ENCODE assay signal across 8 mouse cellular contexts in genomic region chr9:100616947-100617346, GRCm38 (mm10). TPM values are rescaled to one million over a fixed set of nuclear protein-coding genes. Genes with fewer than 3 reads are reported as not detected.
DNase-seq lines count a peak whose midpoint lies in the region; ATAC-seq lines count a peak whose summit lies in the region.

No protein-coding gene starts in this region.

- H3K27ac ChIP-seq in intestine, embryonic 14.5 days (ENCODE audit: low read depth) = peak overlapping the region; percentile 7; the same call in 1 of the 2 replicates
- H3K27ac ChIP-seq in midbrain, embryonic 11.5 days (ENCODE audit: low read depth, low read length) = no peak overlapping the region

- 32% methylated on average over 11 of the region's 11 CpGs for WGBS in intestine, embryonic 14.5 days
- 31% methylated on average over 11 of the region's 11 CpGs for WGBS in midbrain, embryonic 11.5 days

- H3K36me3 ChIP-seq in intestine, embryonic 14.5 days (ENCODE audit: control insufficient read depth, insufficient read depth, low read length) = no peaks in the 10 kb centered on the region
- no peaks in the 10 kb centered on the region for H3K36me3 ChIP-seq in midbrain, embryonic 11.5 days (ENCODE audit: control insufficient read depth, insufficient read depth, low read length)

- no peak overlapping the region for H3K4me3 ChIP-seq in intestine, embryonic 14.5 days (ENCODE audit: low read depth, low read length)
- no peak overlapping the region for H3K4me3 ChIP-seq in midbrain, embryonic 11.5 days (ENCODE audit: low read depth, low read length)

- no peak overlapping the region for H3K9ac ChIP-seq in intestine, embryonic 14.5 days (ENCODE audit: low read length)
- no peak overlapping the region for H3K9ac ChIP-seq in midbrain, embryonic 11.5 days (ENCODE audit: low read length)

- peak; percentile 51 for DNase-seq in gastrocnemius, postnatal 10 days
- DNase-seq in gastrocnemius, adult 8-10 months (ENCODE audit: low spot score in 2 of 2) = no peak
- peak; percentile 60 for DNase-seq in testis, postnatal 10 days (ENCODE audit: low spot score)
- DNase-seq in testis, postnatal 14 days (ENCODE audit: low spot score) = no peak
- DNase-seq in intestine, embryonic 14.5 days (ENCODE audit: low spot score) = peak; percentile 64
- DNase-seq in midbrain, embryonic 11.5 days (ENCODE audit: low spot score, missing footprints) = peak; percentile 91
- DNase-seq in thymus, postnatal 4 days = no peak
- DNase-seq in thymus, adult 18-20 months = no peak

- ATAC-seq in intestine, embryonic 14.5 days (replicated peaks; ENCODE audit: low FRiP score, low TSS enrichment, low read depth) = no peak
- no peak; the same call in 1 of the 2 replicates for ATAC-seq in midbrain, embryonic 11.5 days (ENCODE audit: low FRiP score)

- H3K4me1 ChIP-seq in intestine, embryonic 14.5 days (replicated peaks; ENCODE audit: control insufficient read depth, insufficient read depth, low read length) = peaks cover 6% of the 10 kb centered on the region
- H3K4me1 ChIP-seq in midbrain, embryonic 11.5 days (ENCODE audit: control insufficient read depth, insufficient read depth, low read length) = peaks cover 4% of the 10 kb centered on the region; the same call in 1 of the 2 replicates

- H3K27me3 ChIP-seq in intestine, embryonic 14.5 days (replicated peaks; ENCODE audit: control insufficient read depth, insufficient read depth, low read length) = no peaks in the 10 kb centered on the region
- H3K27me3 ChIP-seq in midbrain, embryonic 11.5 days (ENCODE audit: control insufficient read depth, insufficient read depth, low read length) = no peaks in the 10 kb centered on the region

- peak overlapping the region; percentile 11; the same call in 1 of the 2 replicates for H3K4me2 ChIP-seq in intestine, embryonic 14.5 days (ENCODE audit: low read length)
- H3K4me2 ChIP-seq in midbrain, embryonic 11.5 days = no peak overlapping the region

- H3K9me3 ChIP-seq in intestine, embryonic 14.5 days (ENCODE audit: control insufficient read depth, low read length) = no peaks in the 10 kb centered on the region
- H3K9me3 ChIP-seq in midbrain, embryonic 11.5 days (ENCODE audit: control insufficient read depth, low read length) = no peaks in the 10 kb centered on the region

RNA-seq across cellular contexts. Expression of gene Stag1, which starts 19.3 kb away (rescaled TPM):
- 10 to 100 TPM; 33.5 to 43.0 TPM for total RNA-seq in gastrocnemius, postnatal 10 days (2021)
- 10 to 100 TPM; 19.2 to 22.6 (median 20.8) TPM for total RNA-seq in gastrocnemius, adult 8-10 months (2022)
- 45.4 and 51.7 TPM in 2 replicates for polyA plus RNA-seq in intestine, embryonic 14.5 days (2014; fragmentation: Nextera tagmentation; extraction: Ambion mirVana)
- 57.1 and 64.3 TPM in 2 replicates for polyA plus RNA-seq in midbrain, embryonic 11.5 days (2014; fragmentation: Nextera tagmentation; extraction: Ambion mirVana)

RNA-seq across cellular contexts. Expression of gene Slc35g2, which starts 46.1 kb away (rescaled TPM):
- under 1 TPM; 0.68 to 0.70 TPM for total RNA-seq in gastrocnemius, postnatal 10 days (2021)
- total RNA-seq in gastrocnemius, adult 8-10 months (2022) = under 1 TPM; 0.48 to 0.77 (median 0.51) TPM
- polyA plus RNA-seq in intestine, embryonic 14.5 days (2014; fragmentation: Nextera tagmentation; extraction: Ambion mirVana) = 4.4 and 5.3 TPM in 2 replicates
- polyA plus RNA-seq in midbrain, embryonic 11.5 days (2014; fragmentation: Nextera tagmentation; extraction: Ambion mirVana) = 8.5 and 9.1 TPM in 2 replicates

Comparison
In these comparisons a context has a peak if more than half of its experiments do, and no peak if none do; other contexts are left out.
1. DNase-seq: peak in gastrocnemius, postnatal 10 days (single experiment), testis, postnatal 10 days (single experiment), intestine, embryonic 14.5 days (single experiment) and midbrain, embryonic 11.5 days (single experiment); none in gastrocnemius, adult 8-10 months (0 of 2), testis, postnatal 14 days (single experiment), thymus, postnatal 4 days (single experiment) and thymus, adult 18-20 months (0 of 2).